Mouse (Mus musculus) C2C12 (cell line): ENCODE measurements around the gene Fam222a. TPM values are rescaled to one million over a fixed set of nuclear protein-coding genes. Genes with fewer than 3 reads are reported as not detected.

Experiments
- H3K27me3 ChIP-seq: one replicate; pipeline ENCODE4 v1.6.1; 2011; ENCODE audit not compliant: control insufficient read depth, insufficient read depth, insufficient read length
- H3K36me3 ChIP-seq: one replicate; pipeline ENCODE4 v1.6.1; 2011; ENCODE audit not compliant: control insufficient read depth, insufficient read depth
- H3K4me3 ChIP-seq: one replicate; pipeline ENCODE4 v1.5.1; 2011; ENCODE audit warnings: mild to moderate bottlenecking, control low read depth; ENCODE audit not compliant: poor library complexity, insufficient read depth, severe bottlenecking
- H3K79me2 ChIP-seq: one replicate; pipeline ENCODE4 v1.6.1; 2011; ENCODE audit not compliant: control insufficient read depth, insufficient read depth
- H3K79me3 ChIP-seq: one replicate; pipeline ENCODE4 v1.6.1; 2011; ENCODE audit warnings: low read depth, control low read depth
- H3ac ChIP-seq: one replicate; pipeline ENCODE3; 2011; ENCODE audit warnings: low read depth; ENCODE audit not compliant: control insufficient read depth, insufficient read length
- CEBPB ChIP-seq: IDR thresholded peaks from one replicate; pipeline ENCODE4 v1.6.1; 2011; ENCODE audit warnings: low read depth, mild to moderate bottlenecking, control low read depth, moderate library complexity
- CTCF ChIP-seq: IDR thresholded peaks from one replicate; pipeline ENCODE4 v1.5.1; 2011; ENCODE audit not compliant: control insufficient read depth, insufficient read depth, insufficient read length
- FOSL1 ChIP-seq: IDR thresholded peaks from one replicate; pipeline ENCODE4 v1.8.0; 2011; ENCODE audit warnings: mild to moderate bottlenecking, low read length; ENCODE audit not compliant: poor library complexity, insufficient read depth, severe bottlenecking
- MAX ChIP-seq: IDR thresholded peaks from one replicate; pipeline ENCODE4 v1.6.1; 2011; ENCODE audit warnings: mild to moderate bottlenecking, control low read depth
- MYOD1 ChIP-seq: IDR thresholded peaks from one replicate; pipeline ENCODE4 v1.6.1; 2011; ENCODE audit warnings: low read depth; ENCODE audit not compliant: control insufficient read depth, insufficient read length
- MYOG ChIP-seq: IDR thresholded peaks from one replicate; pipeline ENCODE4 v1.6.1; 2011; ENCODE audit not compliant: control insufficient read depth, insufficient read length; ENCODE audit errors: extremely low read depth
- USF1 ChIP-seq: IDR thresholded peaks from one replicate; pipeline ENCODE4 v1.6.1; 2011; ENCODE audit warnings: low read depth, mild to moderate bottlenecking, control low read depth, moderate library complexity
- polyA plus RNA-seq: library from polyadenylated mRNA; unstranded; fragments of >200 nt; fragmentation: generic; extraction: Trizol; gene quantifications from one replicate; pipeline ENCODE4 v1.2.1, GENCODE M21; 2012; ENCODE audit warnings: missing spikeins

Gene Fam222a
- polyA plus RNA-seq, 1 experiment = 0.06 TPM

DNA sequence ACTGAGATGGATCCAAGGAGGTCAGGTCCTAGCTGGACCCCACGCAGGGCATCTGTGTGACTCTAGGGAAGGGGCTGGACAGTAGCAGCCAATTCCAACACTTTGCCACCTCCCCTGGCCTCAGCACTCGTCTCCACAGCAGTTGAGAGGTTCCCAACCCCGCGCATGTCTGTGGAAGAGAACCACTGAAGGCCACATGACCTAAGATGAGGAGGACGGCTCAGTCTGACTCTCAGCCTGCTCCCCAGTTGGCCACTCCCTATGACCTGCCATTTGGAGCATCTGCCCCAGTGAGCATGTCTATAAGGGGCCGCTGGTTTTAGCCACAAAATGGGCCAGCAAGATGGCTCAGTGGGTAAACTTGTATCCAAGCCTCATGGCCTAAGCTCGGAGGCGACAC is 34.2 kb downstream of the Fam222a start:
- Histone ChIP-seq H3K79me2 (no peaks in the 10 kb centered on the region), H3K27me3 (peaks cover 60% of the 10 kb centered on the region), H3K79me3 (no peaks in the 10 kb centered on the region), H3ac (no peak overlapping the region), H3K36me3 (no peaks in the 10 kb centered on the region), H3K4me3 (no peak overlapping the region)
- TF ChIP-seq MAX = no peak
- TF ChIP-seq FOSL1 = no peak
- no peak for TF ChIP-seq MYOG
- TF ChIP-seq CEBPB = no peak
- no peak for TF ChIP-seq USF1
- TF ChIP-seq CTCF = no peak
- no peak for TF ChIP-seq MYOD1

DNA sequence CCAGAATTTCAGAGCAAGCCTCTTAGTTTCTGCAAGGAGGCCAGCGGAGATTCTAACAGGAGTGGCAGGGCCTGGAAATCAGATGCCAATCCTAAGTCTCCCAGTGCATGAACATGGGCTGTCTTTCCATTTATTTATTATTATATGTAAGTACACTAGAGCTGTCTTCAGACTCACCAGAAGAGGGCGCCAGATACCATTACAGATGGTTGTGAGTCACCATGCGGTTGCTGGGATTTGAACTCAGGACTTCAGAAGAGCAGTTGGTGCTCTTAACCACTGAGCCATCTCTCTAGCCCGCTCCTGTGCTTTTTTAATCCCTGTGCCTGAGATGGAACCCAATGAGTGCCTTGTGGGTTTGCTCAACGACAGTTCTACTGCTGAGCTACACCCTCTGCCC is 36.2 kb downstream of the Fam222a start:
- Histone ChIP-seq H3K79me3 (no peaks in the 10 kb centered on the region), H3ac (no peak overlapping the region), H3K4me3 (no peak overlapping the region), H3K79me2 (no peaks in the 10 kb centered on the region), H3K36me3 (no peaks in the 10 kb centered on the region), H3K27me3 (peaks cover 55% of the 10 kb centered on the region)
- TF ChIP-seq MYOG (no peak), MYOD1 (no peak), FOSL1 (no peak), CTCF (no peak), CEBPB (no peak)

DNA sequence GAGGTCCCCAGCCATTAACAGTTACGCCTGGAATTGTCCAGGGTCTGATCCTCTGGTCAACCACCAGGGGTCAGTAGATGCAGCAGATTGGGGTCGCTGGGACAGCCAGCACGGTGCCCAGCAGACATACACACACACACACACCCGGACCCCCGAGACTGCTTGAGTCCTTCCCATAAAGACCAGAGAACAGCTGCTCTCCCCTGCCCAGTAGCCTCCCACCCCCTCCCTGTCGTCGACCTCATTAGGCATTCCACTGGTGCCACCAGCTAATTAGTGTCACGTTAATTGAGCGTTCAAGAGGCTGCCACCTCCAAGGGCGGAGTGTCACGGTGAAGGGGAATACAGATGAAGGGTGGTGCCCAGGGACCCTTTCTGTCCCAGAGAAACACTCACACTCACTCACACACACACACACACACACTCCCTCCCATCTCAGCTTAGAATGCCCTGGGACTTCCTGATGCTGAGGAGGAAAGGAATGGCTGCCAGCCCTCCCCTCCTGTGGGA is 37.0 kb downstream of the Fam222a start:
- Histone ChIP-seq H3K36me3 (no peaks in the 10 kb centered on the region), H3ac (no peak overlapping the region), H3K79me3 (no peaks in the 10 kb centered on the region), H3K27me3 (peaks cover 57% of the 10 kb centered on the region), H3K4me3 (no peak overlapping the region), H3K79me2 (no peaks in the 10 kb centered on the region)
- TF ChIP-seq MAX (no peak), MYOD1 (no peak), CTCF (no peak), CEBPB (no peak), FOSL1 (no peak), MYOG (no peak), USF1 (no peak)

DNA sequence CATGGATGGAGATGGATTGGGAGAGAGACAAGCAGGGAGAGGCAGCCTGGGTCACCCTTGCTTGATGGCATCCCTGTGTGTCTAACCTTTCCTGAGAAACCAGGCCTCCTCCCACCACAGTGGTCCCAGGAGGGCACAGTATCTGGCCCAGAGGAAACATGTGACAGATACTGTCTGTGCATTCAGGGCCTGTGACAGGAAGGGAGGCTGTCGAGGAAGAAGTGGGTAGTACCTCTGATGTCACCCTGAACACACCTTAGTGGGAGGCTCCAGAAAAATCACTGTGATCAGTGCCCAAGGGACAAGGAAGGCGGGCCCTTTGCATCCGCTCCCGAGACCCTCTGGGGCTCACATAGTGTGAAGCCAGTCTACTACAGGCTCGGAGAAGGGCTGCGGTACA is 38.2 kb downstream of the Fam222a start:
- peaks cover 61% of the 10 kb centered on the region for H3K27me3 ChIP-seq
- no peaks in the 10 kb centered on the region for H3K36me3 ChIP-seq
- no peak overlapping the region for H3K4me3 ChIP-seq
- no peak for TF ChIP-seq MYOG
- no peak for TF ChIP-seq USF1
- no peak for TF ChIP-seq MAX
- no peak for TF ChIP-seq FOSL1
- no peak for TF ChIP-seq CEBPB
- TF ChIP-seq CTCF = no peak
- TF ChIP-seq MYOD1 = no peak
- H3K79me3 ChIP-seq = no peaks in the 10 kb centered on the region
- H3K79me2 ChIP-seq = no peaks in the 10 kb centered on the region
- no peak overlapping the region for H3ac ChIP-seq

DNA sequence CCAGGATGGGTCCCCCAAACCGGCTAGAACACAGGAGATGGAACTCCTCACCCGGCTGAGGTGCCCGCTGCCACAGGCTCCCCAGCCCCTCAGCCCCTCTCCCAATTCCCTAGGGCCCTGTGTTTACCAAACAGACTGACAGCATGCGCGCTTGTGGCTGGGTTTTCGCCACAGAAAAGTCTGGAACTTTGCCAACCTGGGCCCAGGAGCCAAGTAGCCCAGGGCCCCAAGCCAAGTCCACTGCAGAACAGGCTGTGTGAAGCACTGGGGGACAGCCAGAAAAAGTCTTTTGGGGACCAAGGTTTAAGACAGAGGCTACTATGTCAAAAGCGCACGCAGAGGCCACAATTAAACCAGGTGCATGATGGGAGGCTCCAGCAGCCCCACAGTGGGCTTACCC is 39.8 kb downstream of the Fam222a start:
- H3K79me2 ChIP-seq = no peaks in the 10 kb centered on the region
- no peaks in the 10 kb centered on the region for H3K36me3 ChIP-seq
- peaks cover 56% of the 10 kb centered on the region for H3K27me3 ChIP-seq
- TF ChIP-seq MAX (no peak), CTCF (no peak), MYOD1 (no peak)
- no peak overlapping the region for H3K4me3 ChIP-seq
- no peaks in the 10 kb centered on the region for H3K79me3 ChIP-seq
- H3ac ChIP-seq = no peak overlapping the region

DNA sequence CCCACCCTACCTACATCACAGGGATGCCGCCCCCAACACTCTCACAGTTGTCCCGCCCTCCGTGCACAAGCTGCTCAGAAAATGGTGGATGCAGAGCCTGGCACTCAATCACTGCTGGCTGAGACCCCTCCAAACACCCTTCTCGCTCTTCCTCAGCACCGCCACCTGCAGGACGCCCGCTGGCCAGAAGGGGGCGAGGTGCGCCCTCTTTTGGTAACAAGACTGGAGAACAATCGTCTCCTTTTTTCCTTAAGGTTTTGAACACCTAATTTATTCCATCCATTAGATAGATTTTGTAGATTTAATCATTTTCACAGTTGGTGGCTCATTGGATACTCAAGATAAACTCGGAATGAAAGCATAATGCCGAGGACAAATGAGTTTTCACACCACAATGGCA is 40.7 kb downstream of the Fam222a start:
- Histone ChIP-seq H3K79me2 (no peaks in the 10 kb centered on the region), H3ac (no peak overlapping the region), H3K27me3 (peaks cover 54% of the 10 kb centered on the region), H3K4me3 (no peak overlapping the region), H3K79me3 (no peaks in the 10 kb centered on the region), H3K36me3 (no peaks in the 10 kb centered on the region)
- TF ChIP-seq CTCF (peak; percentile 67), MYOG (no peak)
